Mouse (Mus musculus) gastrocnemius, postnatal 36 days (tissue): ENCODE measurements around the gene Irx3. TPM values are rescaled to one million over a fixed set of nuclear protein-coding genes. Genes with fewer than 3 reads are reported as not detected.
A peak's percentile ranks its signal among the peaks of the same experiment; 100 is the strongest.

Experiments used
- DNase-seq, 2 experiments: peaks; one replicate each; pipeline ENCODE4 v3.0.0; 2022
- intact Hi-C: fragments of 180-260 bp; cut with DNase I; formaldehyde crosslinking; loops from one replicate; pipeline ENCODE4 v1.15.1; 2025
- total RNA-seq, 2 experiments: library from RNA; stranded (reverse); gene quantifications; 2 replicates each; pipeline ENCODE4 v1.2.3; 2021

Irx3 gene
- total RNA-seq, 2 experiments from 2014 or later, result 0.64 to 1.5 TPM

GRCm38 (mm10) chr8:91803515-91804402, 1.9 kb upstream of the Irx3 start:
- DNase-seq, result no peak
- intact Hi-C loops, result loop anchor here (5.0 to 10.0 kb wide), 2 partner anchors 499 to 554 kb away; partner anchors contain the start of gene Irx5

- DNase-seq, result no peak
- intact Hi-C loops, result loop anchor here (5.0 to 10.0 kb wide), 2 partner anchors 498 to 555 kb away; partner anchors contain the start of gene Irx5
Measured at GRCm38 (mm10) chr8:91802401-91803322, 795 bp upstream of the Irx3 start.

GRCm38 (mm10) chr8:91801241-91801811, 541 bp downstream of the Irx3 start:
- intact Hi-C loops, result loop anchor here (5.0 to 10.0 kb wide), 2 partner anchors 497 to 556 kb away; partner anchors contain the start of gene Irx5
- peak in 1 of 2 experiments; percentile 49 for DNase-seq

- intact Hi-C loops, result loop anchor here (5.0 to 10.0 kb wide), 2 partner anchors 496 to 557 kb away; partner anchors contain the start of gene Irx5
- DNase-seq, result no peak
Measured at GRCm38 (mm10) chr8:91800523-91801240, 1.2 kb downstream of the Irx3 start.

GRCm38 (mm10) chr8:91799681-91800522, 2.0 kb downstream of the Irx3 start:
- no peak for DNase-seq
- intact Hi-C loops, result loop anchor here (5.0 to 10.0 kb wide), 4 partner anchors 268 to 557 kb away; partner anchors contain the start of gene Irx5

GRCm38 (mm10) chr8:91799016-91799581, 2.8 kb downstream of the Irx3 start:
- intact Hi-C loops, result loop anchor here (5.0 kb wide), 2 partner anchors 267 to 312 kb away; no protein-coding TSS in a partner anchor
- DNase-seq, result no peak

GRCm38 (mm10) chr8:91797626-91798271, 4.1 kb downstream of the Irx3 start:
- intact Hi-C loops, result loop anchor here (2.0 to 5.0 kb wide), 3 partner anchors 265 to 419 kb away; no protein-coding TSS in a partner anchor
- peak; percentile 48 to 56 for DNase-seq

GRCm38 (mm10) chr8:91793846-91794245, 8.0 kb downstream of the Irx3 start:
- DNase-seq, result no peak
- intact Hi-C loops, result no loop called here

GRCm38 (mm10) chr8:91787194-91787895, 14.5 kb downstream of the Irx3 start:
- intact Hi-C loops, result no loop called here
- no peak for DNase-seq

- intact Hi-C loops, result no loop called here
- no peak for DNase-seq
Measured at GRCm38 (mm10) chr8:91782940-91783339, 18.9 kb downstream of the Irx3 start.

- no peak for DNase-seq
- intact Hi-C loops, result no loop called here
Measured at GRCm38 (mm10) chr8:91782201-91782600, 19.7 kb downstream of the Irx3 start.

- DNase-seq, result no peak
- intact Hi-C loops, result no loop called here
Measured at GRCm38 (mm10) chr8:91780648-91781047, 21.2 kb downstream of the Irx3 start.

GRCm38 (mm10) chr8:91768857-91769256, 33.0 kb downstream of the Irx3 start:
- DNase-seq, result no peak
- intact Hi-C loops, result no loop called here

- intact Hi-C loops, result no loop called here
- no peak for DNase-seq
Measured at GRCm38 (mm10) chr8:91765411-91766034, 36.3 kb downstream of the Irx3 start.

- intact Hi-C loops, result no loop called here
- DNase-seq, result no peak
Measured at GRCm38 (mm10) chr8:91755566-91755965, 46.3 kb downstream of the Irx3 start.

- DNase-seq, result no peak
- intact Hi-C loops, result no loop called here
Measured at GRCm38 (mm10) chr8:91755062-91755461, 46.8 kb downstream of the Irx3 start.

GRCm38 (mm10) chr8:91750794-91751125, 51.1 kb downstream of the Irx3 start:
- no peak for DNase-seq
- intact Hi-C loops, result no loop called here
